Mouse (Mus musculus) forebrain, embryonic 15.5 days (tissue): ENCODE measurements around the gene Ikzf1. TPM values are rescaled to one million over a fixed set of nuclear protein-coding genes. Genes with fewer than 3 reads are reported as not detected.

ENCODE experiments used
- ATAC-seq: fragments of 200-750 bp; cut with Nextera tagmentation; replicated peaks from 2 replicates; pipeline ENCODE4 v1.8.0; 2017; ENCODE audit warnings: mild to moderate bottlenecking, moderate TSS enrichment, moderate library complexity
- H3K27ac ChIP-seq: fragments of 300-500 bp; sonication (generic); replicated peaks from 2 replicates; pipeline ENCODE4 v1.5.1; 2015; ENCODE audit warnings: mild to moderate bottlenecking, inconsistent platforms
- H3K27me3 ChIP-seq: fragments of 300-500 bp; sonication (generic); 2 replicates; pipeline ENCODE4 v1.6.1; 2015; ENCODE audit warnings: inconsistent platforms
- H3K36me3 ChIP-seq: fragments of 300-500 bp; sonication (generic); 2 replicates; pipeline ENCODE4 v1.6.1; 2015; ENCODE audit warnings: mild to moderate bottlenecking, inconsistent platforms
- H3K4me1 ChIP-seq: fragments of 300-500 bp; sonication (generic); 2 replicates; pipeline ENCODE4 v1.6.1; 2015; ENCODE audit warnings: inconsistent platforms
- H3K4me2 ChIP-seq: fragments of 300-500 bp; sonication (generic); replicated peaks from 2 replicates; pipeline ENCODE4 v1.6.1; 2015; ENCODE audit warnings: mild to moderate bottlenecking, inconsistent platforms
- H3K4me3 ChIP-seq: fragments of 300-500 bp; sonication (generic); 2 replicates; pipeline ENCODE4 v1.5.1; 2015; ENCODE audit warnings: mild to moderate bottlenecking, inconsistent platforms
- H3K9ac ChIP-seq: fragments of 300-500 bp; sonication (generic); replicated peaks from 2 replicates; pipeline ENCODE4 v1.6.1; 2015; ENCODE audit warnings: mild to moderate bottlenecking, inconsistent platforms
- H3K9me3 ChIP-seq: fragments of 300-500 bp; sonication (generic); 2 replicates; pipeline ENCODE4 v1.6.1; 2016; ENCODE audit warnings: inconsistent platforms
- WGBS: fragments of 180-500 bp; shearing (Covaris S2); methylation state at CpG from one replicate; pipeline ENCODE4 v1.1.7; 2015; ENCODE audit warnings: mixed read lengths; 5-methylcytosine and 5-hydroxymethylcytosine counted together
- polyA plus RNA-seq: library from polyadenylated mRNA; unstranded; fragments of >200 nt; fragmentation: Nextera tagmentation; extraction: Ambion mirVana; gene quantifications from 2 replicates; pipeline ENCODE4 v1.2.1, GENCODE M21; 2015

The Ikzf1 gene
- polyA plus RNA-seq, 1 experiment from 2014 or later = 2.4 TPM

GRCm38 (mm10) chr11:11758883-11759282 is 74.1 kb downstream of the Ikzf1 start:
- H3K36me3 ChIP-seq = no peaks in the 10 kb centered on the region
- H3K27ac ChIP-seq = no peak overlapping the region
- H3K9ac ChIP-seq = no peak overlapping the region
- WGBS = 86% methylated on average over 1 of the region's 1 CpGs
- H3K27me3 ChIP-seq = no peaks in the 10 kb centered on the region
- no peak for ATAC-seq
- H3K4me3 ChIP-seq = no peak overlapping the region
- H3K4me2 ChIP-seq = no peak overlapping the region
- no peaks in the 10 kb centered on the region for H3K9me3 ChIP-seq
- H3K4me1 ChIP-seq = no peaks in the 10 kb centered on the region

- Histone ChIP-seq H3K27ac (no peak overlapping the region), H3K4me2 (no peak overlapping the region), H3K9ac (no peak overlapping the region), H3K4me3 (no peak overlapping the region), H3K27me3 (no peaks in the 10 kb centered on the region), H3K4me1 (no peaks in the 10 kb centered on the region), H3K36me3 (no peaks in the 10 kb centered on the region), H3K9me3 (no peaks in the 10 kb centered on the region)
- ATAC-seq = no peak
- 75% methylated on average over 4 of the region's 4 CpGs for WGBS
Measured at GRCm38 (mm10) chr11:11763211-11763666, 78.4 kb downstream of the Ikzf1 start.

- no peak overlapping the region for H3K4me2 ChIP-seq
- no peaks in the 10 kb centered on the region for H3K9me3 ChIP-seq
- H3K27me3 ChIP-seq = no peaks in the 10 kb centered on the region
- no peak overlapping the region for H3K4me3 ChIP-seq
- ATAC-seq = no peak
- H3K27ac ChIP-seq = no peak overlapping the region
- no peaks in the 10 kb centered on the region for H3K36me3 ChIP-seq
- WGBS = 70% methylated on average over 1 of the region's 1 CpGs
- no peak overlapping the region for H3K9ac ChIP-seq
- H3K4me1 ChIP-seq = no peaks in the 10 kb centered on the region
Measured at GRCm38 (mm10) chr11:11765414-11765813, 80.6 kb downstream of the Ikzf1 start.

- ATAC-seq = no peak
- Histone ChIP-seq H3K4me2 (no peak overlapping the region), H3K4me1 (no peaks in the 10 kb centered on the region), H3K27me3 (no peaks in the 10 kb centered on the region), H3K9ac (no peak overlapping the region), H3K36me3 (no peaks in the 10 kb centered on the region), H3K27ac (no peak overlapping the region), H3K4me3 (no peak overlapping the region), H3K9me3 (no peaks in the 10 kb centered on the region)
- WGBS = 90% methylated on average over 1 of the region's 1 CpGs
Measured at GRCm38 (mm10) chr11:11766105-11766504, 81.3 kb downstream of the Ikzf1 start.

- Histone ChIP-seq H3K27me3 (no peaks in the 10 kb centered on the region), H3K4me2 (no peak overlapping the region), H3K9me3 (no peaks in the 10 kb centered on the region), H3K27ac (no peak overlapping the region), H3K36me3 (no peaks in the 10 kb centered on the region), H3K4me1 (no peaks in the 10 kb centered on the region), H3K9ac (no peak overlapping the region), H3K4me3 (no peak overlapping the region)
- ATAC-seq = no peak
Measured at GRCm38 (mm10) chr11:11766736-11767135, 81.9 kb downstream of the Ikzf1 start.

GRCm38 (mm10) chr11:11768057-11768456 is 83.3 kb downstream of the Ikzf1 start:
- Histone ChIP-seq H3K4me3 (no peak overlapping the region), H3K27ac (no peak overlapping the region), H3K9me3 (no peaks in the 10 kb centered on the region), H3K4me1 (no peaks in the 10 kb centered on the region), H3K9ac (no peak overlapping the region), H3K4me2 (no peak overlapping the region), H3K27me3 (no peaks in the 10 kb centered on the region), H3K36me3 (no peaks in the 10 kb centered on the region)
- 96% methylated on average over 2 of the region's 2 CpGs for WGBS
- no peak for ATAC-seq

- no peaks in the 10 kb centered on the region for H3K27me3 ChIP-seq
- no peak overlapping the region for H3K4me3 ChIP-seq
- no peak overlapping the region for H3K4me2 ChIP-seq
- 95% methylated on average over 20 of the region's 20 CpGs for WGBS
- no peaks in the 10 kb centered on the region for H3K36me3 ChIP-seq
- H3K9ac ChIP-seq = no peak overlapping the region
- ATAC-seq = no peak
- H3K27ac ChIP-seq = no peak overlapping the region
- no peaks in the 10 kb centered on the region for H3K4me1 ChIP-seq
- H3K9me3 ChIP-seq = no peaks in the 10 kb centered on the region
Measured at GRCm38 (mm10) chr11:11769281-11769680, 84.5 kb downstream of the Ikzf1 start.

GRCm38 (mm10) chr11:11770691-11771090 is 85.9 kb downstream of the Ikzf1 start:
- 93% methylated on average over 3 of the region's 3 CpGs for whole genome bisulfite sequencing
- H3K27ac ChIP-seq = no peak overlapping the region
- no peak overlapping the region for H3K4me2 ChIP-seq
- no peak for ATAC-seq
- H3K9ac ChIP-seq = no peak overlapping the region
- H3K9me3 ChIP-seq = no peaks in the 10 kb centered on the region
- H3K36me3 ChIP-seq = no peaks in the 10 kb centered on the region
- H3K4me1 ChIP-seq = no peaks in the 10 kb centered on the region
- no peak overlapping the region for H3K4me3 ChIP-seq
- no peaks in the 10 kb centered on the region for H3K27me3 ChIP-seq

GRCm38 (mm10) chr11:11772196-11772595 is 87.4 kb downstream of the Ikzf1 start:
- no peak overlapping the region for H3K9ac ChIP-seq
- no peaks in the 10 kb centered on the region for H3K36me3 ChIP-seq
- H3K27ac ChIP-seq = no peak overlapping the region
- no peak overlapping the region for H3K4me2 ChIP-seq
- no peak for ATAC-seq
- no peaks in the 10 kb centered on the region for H3K27me3 ChIP-seq
- H3K4me3 ChIP-seq = no peak overlapping the region
- WGBS = 95% methylated on average over 4 of the region's 4 CpGs
- H3K4me1 ChIP-seq = no peaks in the 10 kb centered on the region
- no peaks in the 10 kb centered on the region for H3K9me3 ChIP-seq

- H3K9me3 ChIP-seq = no peaks in the 10 kb centered on the region
- no peak overlapping the region for H3K4me3 ChIP-seq
- ATAC-seq = no peak
- no peaks in the 10 kb centered on the region for H3K27me3 ChIP-seq
- H3K4me2 ChIP-seq = no peak overlapping the region
- H3K4me1 ChIP-seq = no peaks in the 10 kb centered on the region
- H3K9ac ChIP-seq = no peak overlapping the region
- 98% methylated on average over 4 of the region's 4 CpGs for WGBS
- H3K36me3 ChIP-seq = no peaks in the 10 kb centered on the region
- H3K27ac ChIP-seq = no peak overlapping the region
Measured at GRCm38 (mm10) chr11:11774384-11774783, 89.6 kb downstream of the Ikzf1 start.

GRCm38 (mm10) chr11:11774893-11775292 is 90.1 kb downstream of the Ikzf1 start:
- no peak for ATAC-seq

GRCm38 (mm10) chr11:11776071-11776821 is 91.4 kb downstream of the Ikzf1 start:
- 75% methylated on average over 4 of the region's 4 CpGs for WGBS
- ATAC-seq = no peak
- H3K4me2 ChIP-seq = no peak overlapping the region

More at GRCm38 (mm10) chr11:11774893-11775292, 90.1 kb downstream of the Ikzf1 start:
- H3K9ac ChIP-seq = no peak overlapping the region
- no peak overlapping the region for H3K4me2 ChIP-seq
- 93% methylated on average over 5 of the region's 5 CpGs for WGBS
- H3K36me3 ChIP-seq = no peaks in the 10 kb centered on the region
- H3K4me1 ChIP-seq = no peaks in the 10 kb centered on the region
- H3K27ac ChIP-seq = no peak overlapping the region
- H3K9me3 ChIP-seq = no peaks in the 10 kb centered on the region
- H3K4me3 ChIP-seq = no peak overlapping the region
- no peaks in the 10 kb centered on the region for H3K27me3 ChIP-seq

GRCm38 (mm10) chr11:11776822-11777174 is 92.0 kb downstream of the Ikzf1 start:
- H3K4me1 ChIP-seq = no peaks in the 10 kb centered on the region
- H3K4me3 ChIP-seq = no peak overlapping the region
- H3K9me3 ChIP-seq = no peaks in the 10 kb centered on the region
- no peaks in the 10 kb centered on the region for H3K36me3 ChIP-seq
- no peak for ATAC-seq
- H3K27ac ChIP-seq = no peak overlapping the region
- H3K9ac ChIP-seq = no peak overlapping the region
- 87% methylated on average over 7 of the region's 7 CpGs for WGBS
- no peaks in the 10 kb centered on the region for H3K27me3 ChIP-seq
- no peak overlapping the region for H3K4me2 ChIP-seq

More at GRCm38 (mm10) chr11:11776071-11776821, 91.4 kb downstream of the Ikzf1 start:
- H3K9ac ChIP-seq = no peak overlapping the region
- H3K9me3 ChIP-seq = no peaks in the 10 kb centered on the region
- H3K4me1 ChIP-seq = no peaks in the 10 kb centered on the region
- H3K36me3 ChIP-seq = no peaks in the 10 kb centered on the region
- no peak overlapping the region for H3K27ac ChIP-seq
- H3K4me3 ChIP-seq = no peak overlapping the region
- H3K27me3 ChIP-seq = no peaks in the 10 kb centered on the region
